Mouse (Mus musculus) layer of hippocampus, adult 8-10 months (tissue): ENCODE results near the gene S100pbp. TPM values are rescaled to one million over a fixed set of nuclear protein-coding genes. Genes with fewer than 3 reads are reported as not detected.

Source experiments
- DNase-seq, 2 experiments: peaks; one replicate each; pipeline ENCODE4 v3.0.0; 2022; ENCODE audit warnings: low spot score in 2 of 2
- total RNA-seq, 4 experiments: library from RNA; stranded (reverse); gene quantifications; 2 replicates each; pipeline ENCODE4 v1.2.4; 2022

The S100pbp gene
- total RNA-seq, 4 experiments from 2014 or later: 33.2 to 41.3 (median 39.6) TPM

DNA sequence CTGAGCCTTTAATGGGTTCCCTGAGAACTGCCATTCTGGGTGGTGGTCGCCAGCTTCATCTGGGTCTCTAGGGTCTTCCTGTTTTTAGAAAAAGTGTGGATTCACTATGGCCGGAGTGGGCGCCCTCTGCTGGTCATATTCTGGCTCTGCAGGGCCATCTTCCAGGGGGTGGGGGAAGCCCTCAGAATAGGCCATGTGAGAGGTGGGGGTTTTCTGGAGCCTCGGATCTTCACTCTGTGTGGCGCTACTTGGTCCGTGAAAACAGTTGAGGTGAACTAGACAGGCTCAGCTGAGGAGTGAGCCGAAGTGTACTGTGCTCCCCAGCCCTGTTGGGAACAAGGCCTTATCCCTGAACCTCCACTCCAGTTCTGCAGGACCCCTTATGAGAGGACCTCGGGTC is 59.4 kb downstream of the S100pbp start:
- no peak for DNase-seq

GRCm38 (mm10) chr4:129129387-129129786 is 60.1 kb downstream of the S100pbp start:
- no peak for DNase-seq

DNA sequence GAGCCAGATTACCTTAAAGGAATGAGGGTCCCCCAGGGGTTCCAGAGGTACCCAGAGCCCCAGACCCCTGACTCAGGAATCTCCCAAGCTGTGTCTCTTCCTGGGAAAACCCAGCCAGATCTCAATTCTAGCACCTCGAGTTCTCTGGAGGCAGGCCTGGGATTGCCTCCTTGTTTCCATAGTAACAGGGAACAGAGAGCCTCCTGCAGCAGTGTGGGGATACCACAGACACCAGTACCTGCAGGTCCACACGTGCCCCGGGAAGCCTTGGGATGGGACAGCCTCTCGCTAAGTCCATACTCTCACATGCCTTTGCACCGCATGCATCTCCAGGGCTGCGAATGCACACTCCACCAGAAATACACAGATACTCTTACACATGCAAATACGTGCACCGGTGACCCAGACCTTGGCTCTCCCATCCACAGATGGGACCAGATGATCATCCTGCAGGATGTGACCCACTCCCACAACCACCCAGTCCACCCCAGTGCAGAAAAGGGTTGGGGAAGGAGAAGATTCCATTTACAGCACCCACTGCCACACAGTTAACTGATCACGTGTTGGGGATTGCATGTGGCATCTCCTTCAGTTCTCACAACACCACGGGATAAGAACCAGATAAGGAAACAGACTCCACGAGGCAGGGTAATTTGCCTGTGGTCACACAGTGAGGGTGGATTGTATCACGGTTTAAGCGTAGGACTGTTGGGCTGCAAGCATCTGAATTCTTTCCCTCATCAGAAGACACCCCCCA is 60.8 kb downstream of the S100pbp start:
- DNase-seq: no peak

- DNase-seq: no peak
Observed at GRCm38 (mm10) chr4:129125736-129126451, 63.6 kb downstream of the S100pbp start.

- peak in 1 of 2 experiments; percentile 79 for DNase-seq
Observed at GRCm38 (mm10) chr4:129124652-129125146, 64.8 kb downstream of the S100pbp start.

- peak in 1 of 2 experiments; percentile 79 for DNase-seq
Observed at GRCm38 (mm10) chr4:129122719-129123118, 66.8 kb downstream of the S100pbp start.

- no peak for DNase-seq
Observed at GRCm38 (mm10) chr4:129122107-129122506, 67.4 kb downstream of the S100pbp start.

- no peak for DNase-seq
Observed at GRCm38 (mm10) chr4:129121569-129122086, 67.9 kb downstream of the S100pbp start, which contains the start of gene Hpca. Gene Hpca, minus strand, starts transcription at chr4:129122036.

- DNase-seq: no peak
Observed at GRCm38 (mm10) chr4:129120520-129121445, 68.7 kb downstream of the S100pbp start.

GRCm38 (mm10) chr4:129119708-129120107 is 69.8 kb downstream of the S100pbp start:
- DNase-seq: no peak

DNA sequence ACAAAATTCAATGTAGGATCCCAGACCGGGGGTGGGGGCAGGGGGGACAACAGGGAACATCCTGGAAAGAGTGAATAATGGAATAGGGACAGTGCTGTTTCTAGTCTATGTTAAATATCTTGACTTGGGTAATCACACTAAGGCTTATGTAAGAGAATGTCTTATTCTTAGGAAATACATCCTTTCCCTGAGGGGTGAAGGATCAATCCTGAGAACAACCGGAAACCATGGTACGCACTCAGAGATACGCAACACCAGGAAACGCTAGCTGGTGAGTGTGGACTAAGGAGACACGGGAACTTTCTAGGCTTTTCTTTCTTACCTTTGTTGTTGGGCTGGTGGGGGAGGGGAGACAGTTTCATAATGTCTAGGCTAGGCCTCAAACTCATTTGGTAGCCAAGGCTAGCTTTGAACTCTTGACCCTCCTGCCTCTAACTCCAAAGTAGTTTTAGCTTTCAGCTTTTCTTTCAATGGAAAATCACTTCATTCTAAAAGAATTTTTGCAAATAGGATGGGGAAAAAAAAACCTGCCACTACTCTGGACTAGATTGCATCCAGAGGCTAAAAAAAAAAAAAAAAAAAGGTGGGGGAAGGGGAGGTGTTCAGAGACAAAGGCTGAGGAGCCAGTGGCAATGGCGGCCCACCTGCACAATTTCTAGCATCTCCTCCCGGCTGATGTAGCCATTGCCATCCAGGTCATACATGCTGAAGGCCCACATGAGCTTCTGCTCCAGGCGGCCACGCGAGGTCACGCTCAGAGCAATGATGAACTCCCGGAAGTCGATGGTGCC is 71.6 kb downstream of the S100pbp start:
- DNase-seq: no peak

GRCm38 (mm10) chr4:129116703-129117102 is 72.8 kb downstream of the S100pbp start:
- DNase-seq: no peak

GRCm38 (mm10) chr4:129113083-129113988 is 76.2 kb downstream of the S100pbp start:
- DNase-seq: peak; percentile 87 to 88

- no peak for DNase-seq
Observed at GRCm38 (mm10) chr4:129112231-129112630, 77.3 kb downstream of the S100pbp start.

DNA sequence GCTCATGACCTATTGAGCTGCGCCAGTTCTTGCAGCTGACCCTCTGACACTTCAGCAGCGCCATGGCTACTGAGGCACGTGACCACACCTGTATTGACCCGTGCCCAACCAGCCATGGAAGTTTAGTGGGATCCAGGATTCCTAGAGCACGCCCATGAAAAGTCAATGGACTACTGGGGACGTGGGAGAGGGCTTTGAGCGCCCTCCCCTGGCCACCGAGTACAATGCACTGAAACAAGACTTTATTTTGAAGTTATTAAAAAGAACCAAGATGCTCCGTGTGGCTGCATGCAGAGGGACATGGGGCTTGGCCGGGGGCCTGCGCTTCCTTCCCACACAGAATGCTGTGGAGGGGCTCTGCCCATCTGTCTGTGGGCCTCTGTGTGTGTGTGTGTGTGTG is 78.2 kb downstream of the S100pbp start:
- DNase-seq: no peak

GRCm38 (mm10) chr4:129110804-129111203 is 78.7 kb downstream of the S100pbp start:
- DNase-seq: no peak

DNA sequence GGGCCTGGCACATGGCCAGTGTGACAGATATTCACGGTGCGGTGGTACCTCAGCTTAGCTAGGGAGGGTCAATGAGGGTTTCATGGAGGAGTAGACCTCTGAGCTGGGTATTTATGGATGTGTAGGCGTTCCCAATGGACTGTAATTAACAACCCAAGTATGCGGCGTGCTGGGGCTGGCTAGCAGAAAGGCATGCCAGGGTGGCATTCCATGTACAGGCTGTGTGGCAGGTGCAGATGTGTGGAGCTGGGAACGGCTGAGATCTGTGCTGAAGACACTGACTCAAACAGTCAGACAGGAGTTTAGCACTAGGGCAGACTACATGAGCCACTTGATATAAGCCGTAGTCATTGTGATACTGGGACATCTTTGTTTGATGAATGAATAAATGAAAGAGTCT is 80.9 kb downstream of the S100pbp start:
- DNase-seq: no peak

DNA sequence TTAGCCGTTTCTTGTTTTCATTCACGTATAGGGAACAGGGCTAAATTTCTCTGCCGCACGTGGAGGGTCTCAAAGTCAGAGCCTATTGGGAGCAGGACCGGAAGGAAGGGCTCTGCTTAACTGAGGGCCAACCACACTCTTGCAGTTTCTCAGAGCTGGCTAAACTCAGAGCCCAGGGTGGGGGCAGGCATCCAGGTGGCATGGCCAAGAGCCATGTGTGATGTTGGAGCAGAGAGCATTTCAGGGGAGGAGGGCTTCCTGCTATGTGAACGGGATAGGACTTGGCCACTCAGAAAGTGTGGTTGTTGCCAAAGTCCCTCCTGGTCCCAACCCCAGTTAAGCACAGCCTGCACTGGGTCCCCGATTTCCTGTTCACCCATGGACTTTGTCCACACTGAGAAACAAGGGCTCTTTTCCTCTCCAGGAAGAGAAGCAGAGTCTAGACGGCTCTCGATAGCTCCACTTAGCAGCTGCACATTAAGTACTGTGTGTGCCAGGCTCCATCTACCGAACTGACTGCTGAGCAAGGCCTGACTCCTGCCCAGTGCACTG is 82.1 kb downstream of the S100pbp start:
- DNase-seq: no peak

- no peak for DNase-seq
Observed at GRCm38 (mm10) chr4:129106073-129106472, 83.5 kb downstream of the S100pbp start.
